Mouse (Mus musculus) liver, embryonic 11.5 days (tissue): ENCODE measurements around the gene Ccdc86. TPM values are rescaled to one million over a fixed set of nuclear protein-coding genes. Genes with fewer than 3 reads are reported as not detected.

ENCODE experiments used
- ATAC-seq: fragments of 200-750 bp; cut with Nextera tagmentation; replicated peaks from 2 replicates; pipeline ENCODE4 v1.8.0; 2017; ENCODE audit warnings: moderate number of reproducible peaks, mild to moderate bottlenecking, moderate TSS enrichment, moderate library complexity; ENCODE audit not compliant: low FRiP score
- DNase-seq: peaks from one replicate; pipeline ENCODE4 v3.0.0-alpha.2; 2017; ENCODE audit warnings: low spot score
- H3K27ac ChIP-seq: fragments of 300-500 bp; sonication (generic); 2 replicates; pipeline ENCODE4 v1.5.1; 2014; ENCODE audit warnings: mild to moderate bottlenecking, low read depth, low read length, control low read depth
- H3K27me3 ChIP-seq: fragments of 300-500 bp; sonication (generic); replicated peaks from 2 replicates; pipeline ENCODE4 v1.6.1; 2014; ENCODE audit warnings: low read length, mixed read lengths; ENCODE audit not compliant: control insufficient read depth, insufficient read depth
- H3K36me3 ChIP-seq: fragments of 300-500 bp; sonication (generic); 2 replicates; pipeline ENCODE4 v1.6.1; 2014; ENCODE audit warnings: mild to moderate bottlenecking, low read length, moderate library complexity, mixed read lengths; ENCODE audit not compliant: control insufficient read depth, insufficient read depth
- H3K4me1 ChIP-seq: fragments of 300-500 bp; sonication (generic); replicated peaks from 2 replicates; pipeline ENCODE4 v1.6.1; 2014; ENCODE audit warnings: low read length, mixed read lengths; ENCODE audit not compliant: control insufficient read depth, insufficient read depth
- H3K4me2 ChIP-seq: fragments of 300-500 bp; sonication (generic); 2 replicates; pipeline ENCODE4 v1.6.1; 2014; ENCODE audit warnings: mild to moderate bottlenecking, control low read depth, moderate library complexity
- H3K4me3 ChIP-seq: fragments of 300-500 bp; sonication (generic); 2 replicates; pipeline ENCODE4 v1.5.1; 2014; ENCODE audit warnings: low read depth, low read length, control low read depth
- H3K9ac ChIP-seq: fragments of 300-500 bp; sonication (generic); 2 replicates; pipeline ENCODE4 v1.6.1; 2014; ENCODE audit warnings: low read depth, low read length, control low read depth
- H3K9me3 ChIP-seq: fragments of 300-500 bp; sonication (generic); 2 replicates; pipeline ENCODE4 v1.6.1; 2016; ENCODE audit warnings: low read length, inconsistent platforms, mixed read lengths; ENCODE audit not compliant: control insufficient read depth
- WGBS: fragments of 180-500 bp; shearing (Covaris S2); extraction: QIAGEN DNeasy Blood & Tissue Kit; methylation state at CpG from one replicate; pipeline ENCODE4 v1.1.7; 2014; 5-methylcytosine and 5-hydroxymethylcytosine counted together
- polyA plus RNA-seq: library from polyadenylated mRNA; unstranded; fragments of >200 nt; fragmentation: Nextera tagmentation; extraction: Ambion mirVana; gene quantifications from 2 replicates; pipeline ENCODE4 v1.2.1, GENCODE M21; 2014

The Ccdc86 gene
- polyA plus RNA-seq, 1 experiment from 2014 or later = 46.0 TPM

DNA sequence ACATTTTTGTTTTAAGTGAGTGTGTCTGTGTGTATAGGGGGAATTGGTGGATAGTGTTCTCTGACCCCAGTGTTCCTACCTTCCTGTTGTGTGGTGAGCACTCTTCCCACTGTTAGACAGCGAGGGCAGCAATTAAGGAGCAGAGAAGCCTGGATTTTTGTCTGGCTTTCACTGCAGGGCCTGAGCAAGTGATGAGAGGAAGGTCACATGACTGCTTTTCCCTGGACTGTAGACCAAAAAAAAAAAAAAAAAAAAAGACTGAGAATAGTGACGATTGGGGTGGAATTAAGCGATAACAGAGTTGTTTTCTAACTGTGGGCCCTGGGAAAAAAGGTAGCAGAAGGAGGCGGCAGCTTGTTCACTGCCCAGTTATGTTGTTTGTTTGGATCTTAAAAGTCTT is 22.4 kb downstream of the Ccdc86 start:
- Histone ChIP-seq H3K4me1 (no peaks in the 10 kb centered on the region), H3K27ac (no peak overlapping the region), H3K9ac (no peak overlapping the region), H3K36me3 (no peaks in the 10 kb centered on the region), H3K27me3 (no peaks in the 10 kb centered on the region), H3K4me3 (no peak overlapping the region), H3K4me2 (no peak overlapping the region), H3K9me3 (no peaks in the 10 kb centered on the region)
- ATAC-seq (no peak), DNase-seq (no peak)
- 61% methylated on average over 4 of the region's 4 CpGs for WGBS

DNA sequence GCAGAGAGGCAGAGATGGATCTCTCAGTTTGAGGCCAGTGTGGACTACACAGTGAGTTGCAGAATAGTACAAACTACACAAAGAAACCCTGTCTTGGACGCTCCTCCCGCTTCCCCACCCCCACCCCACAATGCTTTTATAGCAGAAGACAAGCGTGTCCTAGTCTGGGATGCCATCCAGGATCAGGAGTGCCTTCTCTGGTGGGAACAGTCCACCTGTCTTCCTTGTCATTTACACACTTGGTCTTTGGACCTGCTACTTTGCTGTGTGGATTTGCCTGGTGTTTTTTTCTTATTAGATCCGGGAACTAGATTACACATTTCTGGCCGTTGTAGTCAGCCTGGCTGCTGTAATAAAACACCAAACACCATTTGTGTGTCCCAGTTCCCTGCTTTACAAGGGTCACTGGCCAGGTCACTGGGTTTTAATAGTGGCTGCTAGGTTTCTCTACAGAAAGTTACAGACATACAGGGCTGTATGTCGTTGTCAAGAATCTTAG is 22.9 kb downstream of the Ccdc86 start:
- 65% methylated on average over 6 of the region's 6 CpGs for WGBS
- no peaks in the 10 kb centered on the region for H3K4me1 ChIP-seq
- ATAC-seq = no peak
- no peaks in the 10 kb centered on the region for H3K27me3 ChIP-seq
- no peaks in the 10 kb centered on the region for H3K9me3 ChIP-seq
- no peak for DNase-seq
- no peak overlapping the region for H3K4me3 ChIP-seq
- no peak overlapping the region for H3K4me2 ChIP-seq
- H3K36me3 ChIP-seq = no peaks in the 10 kb centered on the region
- no peak overlapping the region for H3K9ac ChIP-seq
- H3K27ac ChIP-seq = no peak overlapping the region

DNA sequence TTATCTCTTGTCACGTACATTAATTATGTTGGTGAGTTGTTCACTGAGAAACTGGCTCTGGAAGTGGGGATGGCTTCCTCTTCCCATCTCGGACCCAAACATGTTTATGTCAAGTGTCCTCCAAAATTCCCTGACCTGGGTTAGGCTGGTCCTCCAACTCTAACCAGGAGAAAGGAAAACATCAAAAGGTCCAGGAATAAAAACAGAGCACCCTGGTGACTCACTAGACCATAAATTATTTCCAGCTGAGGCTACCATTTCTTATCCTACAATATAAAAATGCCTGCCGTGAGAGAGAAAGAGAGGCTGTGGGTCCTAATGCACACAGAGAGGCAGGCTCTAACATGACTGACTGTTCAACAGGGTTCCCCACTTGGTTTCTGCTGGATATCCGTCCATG is 24.8 kb downstream of the Ccdc86 start:
- DNase-seq = no peak
- H3K9ac ChIP-seq = no peak overlapping the region
- H3K27ac ChIP-seq = no peak overlapping the region
- H3K4me2 ChIP-seq = no peak overlapping the region
- no peaks in the 10 kb centered on the region for H3K9me3 ChIP-seq
- no peaks in the 10 kb centered on the region for H3K27me3 ChIP-seq
- no peak for ATAC-seq
- H3K4me1 ChIP-seq = no peaks in the 10 kb centered on the region
- H3K36me3 ChIP-seq = no peaks in the 10 kb centered on the region
- H3K4me3 ChIP-seq = no peak overlapping the region
- WGBS = 46% methylated on average over 4 of the region's 4 CpGs

DNA sequence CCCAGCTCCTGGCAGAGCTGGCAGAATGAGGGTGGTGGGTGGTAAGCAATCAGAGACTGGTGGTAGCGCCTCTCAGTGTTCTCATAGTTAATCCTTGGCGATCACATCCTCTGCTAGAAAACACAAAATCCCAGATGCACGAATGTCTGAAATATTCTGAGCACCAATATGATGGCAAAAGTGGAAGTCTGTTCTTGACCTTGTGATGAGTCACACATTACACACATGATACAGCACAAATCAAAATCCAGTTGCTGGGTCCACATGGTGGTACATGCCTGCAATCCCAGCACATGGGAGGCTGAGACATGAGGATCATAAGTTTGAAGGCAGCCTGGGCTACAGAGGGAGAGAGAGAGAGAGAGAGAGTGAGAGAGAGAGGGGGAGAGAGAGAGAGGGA is 28.0 kb downstream of the Ccdc86 start:
- DNase-seq (no peak), ATAC-seq (no peak)
- Histone ChIP-seq H3K27ac (no peak overlapping the region), H3K36me3 (no peaks in the 10 kb centered on the region), H3K9me3 (no peaks in the 10 kb centered on the region), H3K27me3 (no peaks in the 10 kb centered on the region; the same call in 1 of the 2 replicates), H3K4me3 (no peak overlapping the region), H3K9ac (no peak overlapping the region), H3K4me2 (no peak overlapping the region), H3K4me1 (peaks cover 5% of the 10 kb centered on the region; the same call in 1 of the 2 replicates)
- 71% methylated on average over 3 of the region's 3 CpGs for WGBS

DNA sequence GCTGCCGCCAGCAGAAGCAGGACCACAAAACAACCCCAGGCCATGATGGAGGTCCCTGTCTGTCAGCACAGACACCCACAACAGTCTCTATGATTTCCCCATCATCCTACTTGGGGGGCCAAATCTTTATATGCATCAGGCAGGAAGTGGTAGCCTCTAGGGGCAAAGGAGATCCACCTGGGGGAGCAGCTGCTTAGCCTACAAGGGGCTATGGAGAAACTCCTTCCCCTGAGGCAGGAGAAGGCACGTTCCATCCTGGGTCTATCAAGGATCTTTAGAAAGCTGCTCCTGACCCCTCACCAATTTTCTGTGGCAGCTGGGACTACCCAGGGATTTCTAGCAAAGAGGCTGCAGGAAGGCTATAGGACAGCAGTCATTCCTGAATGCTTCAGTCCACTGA is 28.5 kb downstream of the Ccdc86 start, which contains the start of gene Zp1:
TSS of gene Zp1 (minus strand) at position 101 of the 400 bp plus-strand sequence.
- Histone ChIP-seq H3K9ac (no peak within 1 kb of the TSS), H3K4me3 (no peak within 1 kb of the TSS), H3K27me3 (no peaks in the 10 kb centered on the region; the same call in 1 of the 2 replicates), H3K27ac (no peak within 1 kb of the TSS), H3K36me3 (no peaks in the 10 kb centered on the region), H3K4me2 (no peak within 1 kb of the TSS), H3K4me1 (peaks cover 5% of the 10 kb centered on the region; the same call in 1 of the 2 replicates), H3K9me3 (no peaks in the 10 kb centered on the region)
- DNase-seq (no peak), ATAC-seq (no peak)
- WGBS = 69% methylated on average over 2 of the region's 2 CpGs

DNA sequence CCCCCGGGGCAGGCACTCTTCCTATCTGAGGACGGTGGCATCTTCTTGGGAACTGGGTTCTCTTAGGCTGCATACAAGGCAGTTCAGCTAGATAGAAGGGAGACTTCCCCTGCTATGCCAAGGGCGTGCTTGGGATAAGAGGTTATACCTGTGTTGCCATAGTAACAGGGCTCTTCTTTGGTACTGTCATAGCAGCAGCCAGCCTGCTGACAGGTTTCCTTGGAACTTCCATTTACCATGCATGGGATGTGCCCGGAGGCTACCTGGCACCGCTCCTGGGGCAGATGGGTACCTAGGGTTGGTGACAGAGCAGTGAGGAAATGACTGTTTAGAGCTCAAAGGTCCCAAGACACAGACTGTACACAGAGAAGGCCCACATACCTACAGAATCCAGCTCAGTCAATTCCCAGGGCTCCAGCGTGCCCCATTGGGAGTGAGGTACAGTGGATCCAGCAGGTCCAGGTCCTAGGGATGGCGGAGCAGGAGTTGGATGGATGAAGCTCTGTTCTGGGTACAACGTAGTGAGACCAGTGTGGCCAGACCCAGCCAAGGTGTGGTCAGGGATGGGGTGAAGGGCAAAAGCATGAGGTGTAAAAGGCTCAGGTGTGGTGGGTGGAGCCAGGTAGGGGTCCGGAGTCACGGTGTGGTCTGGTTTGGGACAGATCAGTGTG is 30.6 kb downstream of the Ccdc86 start:
- Histone ChIP-seq H3K36me3 (no peaks in the 10 kb centered on the region), H3K4me1 (peaks cover 5% of the 10 kb centered on the region; the same call in 1 of the 2 replicates), H3K9me3 (no peaks in the 10 kb centered on the region), H3K27me3 (peaks cover 4% of the 10 kb centered on the region; the same call in 1 of the 2 replicates), H3K4me2 (no peak overlapping the region), H3K27ac (no peak overlapping the region), H3K9ac (no peak overlapping the region), H3K4me3 (no peak overlapping the region)
- DNase-seq (no peak), ATAC-seq (no peak)
- WGBS = 81% methylated on average over 10 of the region's 10 CpGs

DNA sequence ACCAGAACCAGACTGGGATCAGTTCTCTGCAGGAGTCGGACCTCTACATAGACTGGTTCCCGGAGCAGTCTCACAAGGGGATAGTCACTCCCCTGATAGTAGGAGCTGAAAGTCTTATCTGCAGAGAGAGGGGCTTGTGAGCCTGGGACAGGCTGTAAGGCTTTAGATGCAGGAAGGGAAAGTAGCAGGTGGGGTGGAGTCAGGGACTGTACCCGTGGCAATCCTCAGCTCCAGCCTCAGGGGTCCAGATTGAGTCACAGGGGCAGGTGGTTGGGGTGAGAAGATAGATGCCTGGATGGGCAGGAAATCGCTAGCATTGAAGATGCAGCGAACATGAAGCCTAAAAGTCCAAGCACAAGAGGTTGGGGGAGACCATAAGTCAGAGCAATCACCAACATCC is 32.6 kb downstream of the Ccdc86 start:
- peaks cover 4% of the 10 kb centered on the region; the same call in 1 of the 2 replicates for H3K27me3 ChIP-seq
- ATAC-seq (no peak; the same call in 1 of the 2 replicates), DNase-seq (no peak)
- peaks cover 5% of the 10 kb centered on the region; the same call in 1 of the 2 replicates for H3K4me1 ChIP-seq
- H3K9me3 ChIP-seq = no peaks in the 10 kb centered on the region
- H3K36me3 ChIP-seq = no peaks in the 10 kb centered on the region
- H3K27ac ChIP-seq = no peak overlapping the region
- 50% methylated on average over 5 of the region's 5 CpGs for WGBS
- H3K4me2 ChIP-seq = no peak overlapping the region
- no peak overlapping the region for H3K4me3 ChIP-seq
- H3K9ac ChIP-seq = no peak overlapping the region

DNA sequence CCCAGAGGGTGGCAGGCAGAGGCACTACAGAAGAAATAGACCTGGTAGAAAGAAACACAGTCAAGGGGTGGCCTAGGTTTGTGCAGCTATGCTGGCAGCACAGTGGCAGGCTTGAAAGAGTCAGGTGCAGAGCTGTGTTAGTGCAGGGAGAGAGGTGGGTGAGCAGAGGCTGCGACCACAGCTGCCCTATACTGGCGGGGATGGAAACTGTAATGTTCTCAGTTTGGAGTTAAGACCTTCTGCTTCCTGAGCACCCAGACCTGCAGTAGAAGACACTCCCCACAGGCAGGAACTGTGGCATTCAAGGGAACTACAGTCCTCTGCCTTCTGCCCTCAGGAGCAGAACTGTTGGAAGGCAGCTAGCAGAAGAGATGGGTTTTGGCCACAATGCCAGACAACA is 34.2 kb downstream of the Ccdc86 start:
- no peak for DNase-seq
- Histone ChIP-seq H3K36me3 (no peaks in the 10 kb centered on the region), H3K4me1 (peaks cover 5% of the 10 kb centered on the region; the same call in 1 of the 2 replicates), H3K4me2 (no peak overlapping the region), H3K9ac (no peak overlapping the region), H3K27ac (no peak overlapping the region), H3K27me3 (peaks cover 4% of the 10 kb centered on the region; the same call in 1 of the 2 replicates), H3K9me3 (no peaks in the 10 kb centered on the region), H3K4me3 (no peak overlapping the region)
- 54% methylated on average over 2 of the region's 2 CpGs for WGBS
- no peak for ATAC-seq

DNA sequence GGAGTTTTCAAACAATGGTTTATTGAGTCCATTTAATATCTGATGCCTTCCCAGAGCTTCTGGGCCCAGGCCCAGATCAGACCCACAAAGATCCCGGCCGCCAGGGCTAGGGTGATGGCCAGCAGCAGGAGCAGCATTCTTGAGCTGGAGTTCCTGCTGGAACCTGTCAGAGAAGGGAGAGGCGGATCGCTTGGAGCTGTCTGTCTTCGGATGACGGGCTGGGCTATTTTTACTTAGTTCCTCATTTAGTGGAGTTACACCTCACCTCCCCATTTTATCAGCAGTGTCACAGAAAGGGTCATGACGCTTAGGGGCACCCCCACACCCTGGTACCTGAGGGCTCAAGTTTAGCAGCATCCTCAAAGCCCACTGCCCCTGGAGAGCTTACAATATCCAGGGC is 34.8 kb downstream of the Ccdc86 start:
- DNase-seq (no peak), ATAC-seq (no peak)
- Histone ChIP-seq H3K4me1 (peaks cover 5% of the 10 kb centered on the region; the same call in 1 of the 2 replicates), H3K4me3 (no peak overlapping the region), H3K27me3 (peaks cover 4% of the 10 kb centered on the region; the same call in 1 of the 2 replicates), H3K9me3 (no peaks in the 10 kb centered on the region), H3K36me3 (no peaks in the 10 kb centered on the region), H3K9ac (no peak overlapping the region), H3K4me2 (no peak overlapping the region), H3K27ac (no peak overlapping the region)
- WGBS = 36% methylated on average over 7 of the region's 7 CpGs
